Mouse (Mus musculus): ENCODE measurements at regions not wholly inside any gene's neighbourhood (a gene's known extent, or its start where the extent isn't known, plus 50 kb on each side); places are given as distances from the start of the nearest gene placed in this dataset.
"Not testable (repeated sequence)": the region's sequence is repeated elsewhere in the genome, so short reads cannot be mapped to it uniquely, and the experiment has no call there.

DNA sequence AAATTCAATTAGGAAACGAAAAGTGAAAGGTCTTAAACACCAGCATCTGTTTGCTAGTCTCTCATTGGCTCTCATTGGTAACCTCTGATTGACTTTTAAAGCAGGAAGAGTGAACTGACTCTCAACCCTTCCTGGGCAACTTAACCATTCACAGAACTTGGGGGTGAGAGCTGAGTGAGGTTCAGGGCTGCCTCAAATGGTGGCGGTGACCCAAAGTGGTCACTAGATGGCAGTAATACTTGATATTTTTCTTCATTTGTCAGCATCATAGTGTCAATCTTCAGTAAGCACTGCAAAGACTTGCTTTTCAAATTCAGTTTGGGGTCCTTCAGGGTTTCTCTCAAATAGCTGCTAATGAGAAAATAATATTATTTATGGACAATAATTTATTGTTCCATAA, 211.6 kb downstream of the Rab10 start:
- not testable (repeated sequence) for DNase-seq (ENCODE audit: low spot score); H3K27ac ChIP-seq; H3K27me3 ChIP-seq (ENCODE audit: insufficient read depth, poor library complexity, severe bottlenecking); H3K4me3 ChIP-seq; H3K36me3 ChIP-seq; H3K4me1 ChIP-seq (replicated peaks); H3K9me3 ChIP-seq
- WGBS, result 35% methylated on average over 2 of the region's 2 CpGs

DNA sequence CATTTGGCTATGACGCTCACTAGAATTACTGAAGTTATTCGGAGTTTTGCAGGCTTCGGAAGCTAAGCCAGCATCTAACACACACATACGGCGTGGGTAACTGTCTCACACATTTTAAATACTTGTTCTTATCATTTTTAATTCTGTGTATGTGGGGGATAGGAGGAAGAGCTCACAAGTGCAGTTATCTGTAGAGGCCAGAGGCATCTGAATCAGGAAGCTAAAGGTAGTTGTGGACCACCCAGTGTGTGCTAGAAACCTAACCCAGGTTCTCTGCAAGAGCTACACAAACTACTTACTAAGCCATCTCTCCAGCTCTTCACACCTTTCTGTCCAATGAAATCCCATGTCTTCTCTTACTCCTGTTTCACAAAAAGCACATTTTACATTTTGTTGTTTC, 215.3 kb downstream of the Rab10 start:
- no peak overlapping the region for H3K4me3 ChIP-seq
- H3K27ac ChIP-seq, result no peak overlapping the region
- H3K36me3 ChIP-seq, result no peaks in the 10 kb centered on the region
- no peak for DNase-seq (ENCODE audit: low spot score)
- 96% methylated on average over 5 of the region's 5 CpGs for WGBS
- H3K4me1 ChIP-seq (replicated peaks), result no peaks in the 10 kb centered on the region
- H3K9me3 ChIP-seq, result no peaks in the 10 kb centered on the region
- no peaks in the 10 kb centered on the region for H3K27me3 ChIP-seq (ENCODE audit: insufficient read depth, poor library complexity, severe bottlenecking)

DNA sequence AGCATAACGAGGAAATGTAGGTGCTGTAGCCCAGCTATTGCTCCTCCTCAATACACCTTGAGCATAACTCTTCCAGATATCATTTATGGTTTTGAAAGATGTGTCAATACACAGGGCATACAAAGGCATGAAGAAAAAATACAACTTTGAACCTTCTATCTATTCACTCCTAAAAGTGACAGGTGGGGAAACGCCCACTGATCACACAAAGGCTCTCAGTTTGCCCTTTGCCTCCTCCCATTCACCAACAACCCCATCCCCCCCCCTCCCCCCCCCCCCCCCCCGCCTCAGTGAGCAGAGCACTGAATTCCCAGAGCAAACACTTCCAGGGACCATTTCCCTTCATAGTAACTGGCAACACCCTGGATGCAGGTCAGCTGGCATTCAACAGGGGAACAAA, 216.8 kb downstream of the Rab10 start:
- H3K36me3 ChIP-seq; DNase-seq (ENCODE audit: low spot score): not testable (repeated sequence)
- 64% methylated on average over 2 of the region's 3 CpGs for WGBS

DNA sequence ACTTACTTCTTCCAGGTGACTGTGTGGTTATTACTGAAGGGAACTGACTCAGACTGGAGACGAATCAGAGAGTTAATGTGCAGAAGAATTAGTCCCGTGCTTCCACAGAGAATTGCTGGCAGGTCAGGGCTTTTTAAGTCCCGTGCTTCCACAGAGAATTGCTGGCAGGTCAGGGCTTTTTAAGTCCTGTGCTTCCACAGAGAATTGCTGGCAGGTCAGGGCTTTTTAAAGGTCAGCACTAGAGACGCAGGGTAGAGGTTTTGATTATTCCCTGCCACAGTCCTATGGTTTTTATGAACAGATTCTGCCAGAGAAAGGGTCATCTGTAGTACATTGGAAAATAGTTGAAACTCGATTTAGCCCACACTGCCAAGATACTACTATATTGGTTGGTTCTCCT, 260.2 kb downstream of the Rab10 start:
- not testable (repeated sequence) for H3K27ac ChIP-seq; H3K36me3 ChIP-seq; H3K9me3 ChIP-seq; H3K4me3 ChIP-seq; DNase-seq (ENCODE audit: low spot score); H3K27me3 ChIP-seq (ENCODE audit: insufficient read depth, poor library complexity, severe bottlenecking); H3K4me1 ChIP-seq (replicated peaks)
- WGBS, result 70% methylated on average over 5 of the region's 5 CpGs

More for the DNA sequence above, 216.8 kb downstream of the Rab10 start:
- not testable (repeated sequence) for H3K9me3 ChIP-seq; H3K27ac ChIP-seq; H3K4me1 ChIP-seq (replicated peaks); H3K4me3 ChIP-seq; H3K27me3 ChIP-seq (ENCODE audit: insufficient read depth, poor library complexity, severe bottlenecking)

DNA sequence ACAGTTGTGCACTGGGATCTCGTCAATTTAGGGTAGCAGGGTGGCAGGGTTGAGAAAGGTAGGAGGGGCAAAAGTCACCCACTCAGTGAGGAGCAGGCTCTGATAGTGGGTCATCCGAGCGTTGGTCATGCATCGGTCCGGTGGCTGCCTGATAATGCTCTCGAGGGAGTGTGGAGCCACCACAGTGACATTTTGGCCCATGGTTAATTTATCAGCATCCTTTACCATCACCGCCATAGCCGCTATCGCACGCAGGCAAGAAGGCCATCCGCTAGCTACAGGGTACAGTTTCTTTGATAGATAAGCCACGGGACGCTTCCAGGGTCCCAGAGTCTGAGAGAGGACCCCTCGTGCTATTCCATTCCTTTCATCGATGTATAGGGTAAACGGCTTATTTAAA, 291.3 kb downstream of the Rab10 start:
- not testable (repeated sequence) for DNase-seq (ENCODE audit: low spot score)

DNA sequence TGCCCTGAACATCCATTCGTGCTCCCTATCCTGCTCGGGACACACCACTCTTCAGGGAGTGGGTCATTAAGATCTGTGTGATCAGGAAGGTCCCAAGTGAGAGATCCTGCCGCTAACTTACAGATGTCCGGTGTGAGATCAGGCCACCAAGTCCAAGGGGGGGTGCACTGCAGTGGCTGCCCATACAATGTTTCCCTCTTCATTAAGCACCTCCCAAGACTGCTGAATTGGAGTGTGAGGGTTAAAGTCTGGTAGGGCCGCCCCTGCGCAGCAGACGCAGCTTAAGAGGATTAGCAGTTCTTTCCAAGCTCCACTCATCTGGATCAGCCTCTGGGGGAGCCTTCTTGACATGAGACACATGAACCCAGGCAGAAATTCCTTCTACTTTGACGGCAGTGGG, 293.0 kb downstream of the Rab10 start:
- H3K4me3 ChIP-seq; H3K27ac ChIP-seq; H3K36me3 ChIP-seq; DNase-seq (ENCODE audit: low spot score); H3K27me3 ChIP-seq (ENCODE audit: insufficient read depth, poor library complexity, severe bottlenecking); H3K4me1 ChIP-seq (replicated peaks): not testable (repeated sequence)
- WGBS, result 87% methylated on average over 8 of the region's 8 CpGs
- H3K9me3 ChIP-seq, result peaks cover 79% of the 10 kb centered on the region

More for the DNA sequence above, 291.3 kb downstream of the Rab10 start:
- H3K36me3 ChIP-seq; H3K4me1 ChIP-seq (replicated peaks); H3K27ac ChIP-seq; H3K27me3 ChIP-seq (ENCODE audit: insufficient read depth, poor library complexity, severe bottlenecking); H3K4me3 ChIP-seq: not testable (repeated sequence)
- H3K9me3 ChIP-seq, result peaks cover 70% of the 10 kb centered on the region
- WGBS, result 91% methylated on average over 16 of the region's 16 CpGs

Data from hindbrain, embryonic 10.5 days (tissue).